Mouse (Mus musculus) cerebellum, adult 11-12 months (tissue): ENCODE data around the gene Olfr1234.

ENCODE experiments used
- DNase-seq: peaks from one replicate; pipeline ENCODE4 v3.0.0; 2022

The Olfr1234 gene

GRCm38 (mm10) chr2:89364765-89365164 is at the start of gene Olfr1234:
Olfr1234 (minus strand) TSS chr2:89364865.
- DNase-seq: no peak

GRCm38 (mm10) chr2:89409576-89409975 is 44.9 kb upstream of the Olfr1234 start, which contains the start of gene Olfr1238:
Olfr1238 (minus strand) TSS chr2:89409676.
- no peak for DNase-seq

GRCm38 (mm10) chr2:89400882-89401281 is 36.2 kb upstream of the Olfr1234 start:
- no peak for DNase-seq

- no peak for DNase-seq
Measured at GRCm38 (mm10) chr2:89342298-89342697, 22.4 kb downstream of the Olfr1234 start, which contains the start of gene Olfr1233. Olfr1233 (minus strand) TSS chr2:89342398.

- DNase-seq: no peak
Measured at GRCm38 (mm10) chr2:89329575-89329974, 35.1 kb downstream of the Olfr1234 start, which contains the start of gene Olfr1232. Olfr1232 (minus strand) TSS chr2:89329675.
